Mouse (Mus musculus) kidney, adult 2 months (tissue): ENCODE data around the gene Ccdc142. TPM values are rescaled to one million over a fixed set of nuclear protein-coding genes. Genes with fewer than 3 reads are reported as not detected.

Experiments used
- DNase-seq: peaks from one replicate; pipeline ENCODE4 v3.0.0; 2021
- H3K27ac ChIP-seq: fragments of 200-500 bp; 2 replicates; pipeline ENCODE4 v1.5.1; 2012; ENCODE audit warnings: low read depth, low read length, control low read depth, inconsistent platforms; ENCODE audit not compliant: insufficient read depth
- H3K27me3 ChIP-seq: fragments of 200-500 bp; replicated peaks from 2 replicates; pipeline ENCODE4 v1.6.1; 2012; ENCODE audit warnings: mild to moderate bottlenecking, moderate library complexity, low read length, inconsistent platforms; ENCODE audit not compliant: control insufficient read depth, insufficient read depth
- H3K36me3 ChIP-seq: fragments of 200-500 bp; 2 replicates; pipeline ENCODE4 v1.6.1; 2012; ENCODE audit warnings: mild to moderate bottlenecking, moderate library complexity, low read length, inconsistent platforms; ENCODE audit not compliant: control insufficient read depth, insufficient read depth
- H3K4me1 ChIP-seq: fragments of 200-500 bp; 2 replicates; pipeline ENCODE4 v1.6.1; 2011; ENCODE audit warnings: low read length; ENCODE audit not compliant: control insufficient read depth, insufficient read depth
- H3K4me3 ChIP-seq: fragments of 200-500 bp; 2 replicates; pipeline ENCODE4 v1.5.1; 2011; ENCODE audit warnings: mild to moderate bottlenecking, low read depth, low read length, control low read depth; ENCODE audit not compliant: insufficient read depth
- CTCF ChIP-seq: fragments of 200-500 bp; conservative IDR thresholded peaks from 2 replicates; pipeline ENCODE4 v1.5.1; 2011; ENCODE audit warnings: low read depth, mild to moderate bottlenecking, control low read depth, low read length, moderate library complexity, mixed read lengths; ENCODE audit not compliant: insufficient read depth, insufficient read length
- POLR2A ChIP-seq: fragments of 200-500 bp; IDR thresholded peaks from one replicate; pipeline ENCODE4 v1.6.1; 2011; ENCODE audit warnings: low read depth, low read length, control low read depth
- WGBS: fragments of 180-500 bp; shearing (Covaris S2); methylation state at CpG from one replicate; pipeline ENCODE4 v1.1.7; 2018; 5-methylcytosine and 5-hydroxymethylcytosine counted together
- polyA plus RNA-seq: library from polyadenylated mRNA; depleted of rRNA; stranded (reverse); fragments of >200 nt; gene quantifications from 2 replicates; pipeline ENCODE4 v1.2.3, GENCODE M21; 2012

Ccdc142 gene
- polyA plus RNA-seq, 1 experiment, result 3.0 TPM

DNA sequence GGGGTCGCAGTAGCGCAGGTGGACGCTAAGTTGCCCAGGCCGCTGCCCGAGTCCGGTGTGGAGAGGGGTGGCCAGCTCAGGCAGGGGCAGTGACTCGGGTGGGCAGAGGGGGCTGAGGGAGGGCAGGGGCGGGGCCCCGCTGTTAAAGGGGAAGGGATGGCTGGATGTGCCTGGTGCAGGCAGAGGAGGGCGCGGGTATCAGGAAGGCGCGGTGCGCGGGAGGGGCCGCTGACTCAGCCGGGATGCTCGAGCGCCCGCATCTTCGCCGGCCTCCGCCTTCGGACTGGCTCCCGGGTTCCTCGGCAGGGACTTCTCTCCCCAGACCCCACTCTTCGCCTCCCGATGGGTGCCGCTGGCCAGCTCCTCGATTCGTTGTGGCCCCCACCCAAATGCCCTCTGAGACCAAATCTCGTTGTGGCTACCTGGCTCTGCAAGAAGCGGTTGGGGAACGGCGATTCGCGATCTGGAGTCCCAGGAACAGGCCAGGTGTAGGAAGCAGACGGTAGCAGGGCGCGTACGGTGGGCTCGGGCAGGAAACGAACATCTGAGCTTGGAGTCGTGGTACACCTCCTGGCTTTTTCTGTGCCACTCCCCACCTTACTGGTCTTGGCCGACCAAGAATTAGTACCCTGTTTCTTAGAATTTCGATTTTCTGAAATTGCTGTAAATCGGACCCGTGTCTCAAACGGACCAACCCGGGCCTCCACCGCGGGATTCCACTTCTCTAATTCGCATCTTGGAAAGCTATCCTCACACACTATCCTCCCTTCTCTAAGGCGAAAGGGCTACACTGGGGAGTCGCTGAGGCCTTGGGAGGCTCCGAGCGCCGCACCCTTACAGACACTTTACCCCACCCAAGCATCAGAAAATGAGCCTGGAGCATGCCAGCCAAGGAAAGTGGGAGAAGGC, 30.8 kb upstream of the Ccdc142 start:
- H3K4me3 ChIP-seq, result no peak overlapping the region
- H3K27me3 ChIP-seq, result peaks cover 23% of the 10 kb centered on the region
- H3K27ac ChIP-seq, result no peak overlapping the region
- WGBS, result 3% methylated on average over 58 of the region's 58 CpGs
- no peak for TF ChIP-seq POLR2A
- TF ChIP-seq CTCF, result no peak
- DNase-seq, result peak; percentile 27
- H3K36me3 ChIP-seq, result no peaks in the 10 kb centered on the region
- no peaks in the 10 kb centered on the region for H3K4me1 ChIP-seq

DNA sequence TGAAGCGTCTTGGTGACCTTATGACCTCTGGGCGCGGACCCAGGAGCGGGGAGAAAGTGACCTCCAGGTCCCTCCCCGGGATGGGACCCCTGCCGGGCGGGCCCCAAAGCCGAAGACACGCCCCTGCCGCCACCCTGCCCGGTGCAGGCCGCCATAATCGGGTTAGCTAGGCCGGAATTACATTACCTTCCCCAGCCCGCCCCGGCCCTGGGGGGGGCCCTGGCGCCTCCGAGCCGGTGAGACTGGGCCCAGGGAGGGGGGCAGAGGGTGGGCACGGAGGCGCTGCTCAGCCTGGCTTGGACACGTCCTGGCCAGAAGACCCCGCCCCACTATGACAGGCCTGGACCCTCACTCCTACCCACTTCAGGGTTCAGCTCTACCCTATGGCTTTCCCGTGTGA, 30.2 kb upstream of the Ccdc142 start:
- DNase-seq, result no peak
- 6% methylated on average over 24 of the region's 24 CpGs for WGBS
- no peaks in the 10 kb centered on the region for H3K4me1 ChIP-seq
- H3K36me3 ChIP-seq, result no peaks in the 10 kb centered on the region
- H3K4me3 ChIP-seq, result no peak overlapping the region
- H3K27ac ChIP-seq, result no peak overlapping the region
- TF ChIP-seq CTCF (no peak), POLR2A (no peak)
- peaks cover 23% of the 10 kb centered on the region for H3K27me3 ChIP-seq

DNA sequence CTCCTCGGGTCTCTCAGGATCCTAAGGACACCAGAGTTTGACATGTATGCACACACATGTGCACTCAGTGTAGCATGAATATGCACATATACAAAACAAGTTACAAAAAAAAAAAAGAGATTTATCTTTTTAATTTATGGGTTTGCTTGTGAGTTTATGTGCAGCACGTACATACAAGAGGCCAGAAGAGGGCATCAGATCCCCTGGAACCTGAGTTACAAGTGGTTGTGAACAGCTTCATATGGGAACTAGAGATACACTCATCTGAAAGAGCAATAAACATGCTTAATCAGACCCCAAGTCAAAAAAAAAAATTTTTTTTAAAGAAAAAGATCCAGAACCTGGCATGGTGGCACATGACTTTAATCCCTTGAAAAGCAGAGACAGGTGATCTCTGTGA, 26.4 kb upstream of the Ccdc142 start:
- 22% methylated on average over 2 of the region's 2 CpGs for WGBS
- TF ChIP-seq POLR2A (no peak), CTCF (no peak)
- Histone ChIP-seq H3K27me3 (peaks cover 12% of the 10 kb centered on the region), H3K36me3 (no peaks in the 10 kb centered on the region), H3K27ac (no peak overlapping the region), H3K4me1 (no peaks in the 10 kb centered on the region), H3K4me3 (no peak overlapping the region)
- DNase-seq, result peak; percentile 42

DNA sequence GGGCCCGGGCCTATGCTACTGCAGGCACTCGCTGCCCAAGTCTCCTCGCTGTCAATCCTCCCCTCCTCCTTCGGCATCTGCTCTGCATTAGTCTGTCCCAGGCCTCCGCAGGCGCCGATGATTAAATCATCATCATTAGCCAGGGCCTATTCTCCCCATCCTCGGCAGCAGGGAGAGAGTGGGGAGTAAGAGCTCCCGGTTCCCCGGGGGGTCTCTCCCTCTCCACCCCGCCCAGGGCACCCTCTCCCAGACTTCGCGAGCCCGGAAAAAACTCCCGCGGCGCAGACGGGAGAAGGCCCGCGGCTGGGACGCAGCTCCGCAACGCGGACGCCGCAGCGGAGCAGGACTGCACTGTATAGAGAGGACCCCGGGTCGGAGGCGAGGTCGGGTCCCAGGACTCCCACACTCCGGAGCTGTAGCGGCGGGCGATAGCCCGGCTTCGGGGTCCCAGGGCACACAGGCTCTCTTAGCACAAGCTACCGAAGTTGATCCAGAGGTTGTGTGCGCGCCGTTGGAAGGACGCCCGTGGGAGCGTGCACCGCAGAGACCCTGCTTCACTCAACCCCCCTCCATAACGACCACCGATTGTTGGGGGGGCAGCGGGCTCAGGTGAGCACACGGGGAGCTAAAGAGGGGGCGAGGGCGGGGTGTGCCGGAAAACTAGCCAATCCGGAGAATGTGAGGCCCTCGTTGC, 23.6 kb upstream of the Ccdc142 start, which contains the start of gene Pcgf1:
Pcgf1 (plus strand) TSS at position 240 of the 694 bp plus-strand sequence.
- no peaks in the 10 kb centered on the region for H3K27me3 ChIP-seq
- under 1% methylated on average over 54 of the region's 54 CpGs for WGBS
- H3K27ac ChIP-seq, result peak within 1 kb of the TSS; percentile 92
- DNase-seq, result peak; percentile 50
- peak within 1 kb of the TSS; percentile 56 for H3K4me3 ChIP-seq
- TF ChIP-seq POLR2A, result no peak
- no peak for TF ChIP-seq CTCF
- no peaks in the 10 kb centered on the region for H3K36me3 ChIP-seq
- no peaks in the 10 kb centered on the region for H3K4me1 ChIP-seq

DNA sequence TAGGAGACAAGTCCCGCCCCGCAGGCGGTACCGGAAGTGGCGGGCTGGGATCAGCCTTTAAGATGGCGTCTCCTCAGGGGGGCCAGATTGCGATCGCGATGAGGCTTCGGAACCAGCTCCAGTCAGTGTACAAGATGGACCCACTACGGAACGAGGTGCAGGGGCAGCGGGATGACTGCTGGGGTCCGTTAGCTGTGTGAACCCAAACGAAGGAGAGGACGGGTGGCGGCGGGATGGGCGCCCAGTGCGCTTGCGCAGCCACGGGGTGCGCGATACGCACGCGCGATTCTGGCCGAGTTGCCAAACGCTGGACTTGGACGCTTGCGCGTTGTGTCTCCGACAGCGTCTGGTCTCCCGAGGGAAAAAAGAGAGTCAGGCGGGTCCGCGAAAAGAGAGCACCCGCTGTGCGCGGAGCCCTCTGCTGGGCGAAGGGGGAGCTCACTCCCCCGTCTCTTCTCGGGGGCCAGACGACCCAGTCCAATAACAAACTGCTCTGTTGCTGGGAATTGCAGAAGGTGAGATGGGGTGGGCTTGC, 23.0 kb upstream of the Ccdc142 start:
- peak; percentile 48; the same call in 1 of the 2 replicates for TF ChIP-seq CTCF
- TF ChIP-seq POLR2A, result peak; percentile 32
- Histone ChIP-seq H3K4me1 (no peaks in the 10 kb centered on the region), H3K27ac (peak overlapping the region; percentile 92), H3K27me3 (no peaks in the 10 kb centered on the region), H3K36me3 (no peaks in the 10 kb centered on the region), H3K4me3 (peak overlapping the region; percentile 56)
- DNase-seq, result peak; percentile 99
- under 1% methylated on average over 46 of the region's 46 CpGs for WGBS

DNA sequence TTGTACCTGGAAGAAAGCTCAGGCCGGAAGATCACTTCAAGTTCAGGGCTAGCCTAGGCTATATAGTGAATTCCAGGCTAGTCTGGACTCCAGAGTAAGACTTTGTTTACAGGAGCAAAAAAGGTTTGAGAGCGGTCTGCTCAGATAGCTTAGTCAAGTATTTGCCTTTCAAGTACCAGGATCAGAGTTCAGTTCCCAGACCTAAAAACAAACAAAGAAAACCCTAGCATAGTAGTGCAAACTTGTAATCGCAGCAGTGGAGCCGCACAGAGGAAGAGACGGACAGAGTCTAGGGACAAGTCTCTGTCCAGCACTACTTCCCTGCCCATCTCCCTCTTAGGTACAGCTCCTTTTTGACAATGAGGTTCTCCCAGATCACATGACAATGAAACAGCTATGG, 21.2 kb upstream of the Ccdc142 start:
- 97% methylated on average over 5 of the region's 5 CpGs for WGBS

More for the DNA sequence above, 21.2 kb upstream of the Ccdc142 start:
- TF ChIP-seq POLR2A (no peak), CTCF (no peak)
- H3K36me3 ChIP-seq, result no peaks in the 10 kb centered on the region
- no peaks in the 10 kb centered on the region for H3K27me3 ChIP-seq
- no peak overlapping the region for H3K27ac ChIP-seq
- no peaks in the 10 kb centered on the region for H3K4me1 ChIP-seq
- no peak for DNase-seq
- H3K4me3 ChIP-seq, result no peak overlapping the region
